In genomic region chr8:46202350-46202749, GRCm38 (mm10) we compare ENCODE assay signal across 12 mouse cellular contexts. TPM values are rescaled to one million over a fixed set of nuclear protein-coding genes. Genes with fewer than 3 reads are reported as not detected.
A peak's percentile ranks its signal among the peaks of the same experiment; 100 is the strongest.
DNase-seq lines count a peak whose midpoint lies in the region; ATAC-seq and TF ChIP-seq lines count a peak whose summit lies in the region.
"Had no signal": no experiment of that assay in that cellular context is flagged by ENCODE, and none has a peak within 500 bp of the region (broad histone marks: within the 10 kb centered on the region; RNA-seq: fewer than 3 reads in every experiment).

No protein-coding gene starts in this region.

- no peaks in the 10 kb centered on the region for H3K9me3 ChIP-seq in intestine, postnatal 0 days (ENCODE audit: control insufficient read depth)
- H3K9me3 ChIP-seq in intestine, embryonic 16.5 days (ENCODE audit: control insufficient read depth, low read length), result no peaks in the 10 kb centered on the region

- peaks cover 10% of the 10 kb centered on the region for H3K36me3 ChIP-seq in intestine, postnatal 0 days (ENCODE audit: control insufficient read depth, insufficient read depth)
- H3K36me3 ChIP-seq in intestine, embryonic 16.5 days (ENCODE audit: control insufficient read depth, insufficient read depth, low read length), result peaks cover 12% of the 10 kb centered on the region; the same call in 1 of the 2 replicates
- H3K36me3 ChIP-seq in thymus, adult 2 months (ENCODE audit: control insufficient read depth, insufficient read depth, low read length), result peaks cover 6% of the 10 kb centered on the region

- peak; percentile 8 for DNase-seq in thymus, adult 2 months
- DNase-seq in thymus, postnatal 10 days (ENCODE audit: low spot score in 2 of 2), result no peak
- peak; percentile 60 for DNase-seq in R1 (ENCODE audit: low read depth, low spot score)
- DNase-seq in retina, postnatal 1 day, result peak; percentile 25
- DNase-seq in right cerebral cortex, adult 18-20 months, result no peak
- no peak for DNase-seq in gastrocnemius, postnatal 14 days
- DNase-seq: cerebellum, postnatal 10 days; lung, postnatal 10 days had no signal

- H3K4me3 ChIP-seq in intestine, postnatal 0 days (ENCODE audit: low read depth, low read length), result no peak overlapping the region
- H3K4me3 ChIP-seq in intestine, embryonic 16.5 days (ENCODE audit: low read length), result no peak overlapping the region
- H3K4me3 ChIP-seq in thymus, adult 2 months (ENCODE audit: control insufficient read depth, insufficient read depth, low read length), result no peak overlapping the region
- H3K4me3 ChIP-seq: myocyte had no signal

- H3K4me2 ChIP-seq in intestine, postnatal 0 days (replicated peaks; ENCODE audit: low read depth), result no peak overlapping the region
- no peak overlapping the region for H3K4me2 ChIP-seq in intestine, embryonic 16.5 days (ENCODE audit: low read depth, low read length)
- H3K4me2 ChIP-seq: hindbrain, embryonic 14.5 days had no signal

- intact Hi-C loops in gastrocnemius, postnatal 14 days (cut with DNase I; ENCODE audit: low total_unique reads), result no loop called here

- TF ChIP-seq POLR2A in thymus, adult 2 months (IDR thresholded peaks at IDR 0.05; ENCODE audit: control insufficient read depth, extremely low read depth, insufficient read depth, low read length, poor library complexity), result no peak

- ATAC-seq in intestine, postnatal 0 days, result no peak
- ATAC-seq in intestine, embryonic 16.5 days, result no peak

- 87% methylated on average over 6 of the region's 6 CpGs for WGBS in intestine, postnatal 0 days
- 87% methylated on average over 6 of the region's 6 CpGs for WGBS in intestine, embryonic 16.5 days
- 96% methylated on average over 6 of the region's 6 CpGs for WGBS in thymus, adult 2 months

- no peak overlapping the region for H3K27ac ChIP-seq in intestine, postnatal 0 days (ENCODE audit: low read depth, low read length)
- H3K27ac ChIP-seq in intestine, embryonic 16.5 days (ENCODE audit: low read length), result no peak overlapping the region
- no peak overlapping the region for H3K27ac ChIP-seq in thymus, adult 2 months (ENCODE audit: control insufficient read depth, insufficient read depth, low read length)
- H3K27ac ChIP-seq: hindbrain, embryonic 14.5 days had no signal

- no peaks in the 10 kb centered on the region for H3K27me3 ChIP-seq in intestine, postnatal 0 days (replicated peaks; ENCODE audit: control insufficient read depth, insufficient read depth, low read length)
- H3K27me3 ChIP-seq in intestine, embryonic 16.5 days (replicated peaks; ENCODE audit: control insufficient read depth, insufficient read depth, low read length), result no peaks in the 10 kb centered on the region
- no peaks in the 10 kb centered on the region for H3K27me3 ChIP-seq in thymus, adult 2 months (ENCODE audit: control insufficient read depth, insufficient read depth, low read length)

- H3K4me1 ChIP-seq in intestine, postnatal 0 days (replicated peaks; ENCODE audit: control insufficient read depth, insufficient read depth, low read length), result no peaks in the 10 kb centered on the region
- H3K4me1 ChIP-seq in intestine, embryonic 16.5 days (ENCODE audit: control insufficient read depth, insufficient read depth, low read length), result no peaks in the 10 kb centered on the region
- no peaks in the 10 kb centered on the region for H3K4me1 ChIP-seq in thymus, adult 2 months (replicated peaks; ENCODE audit: control insufficient read depth, insufficient read depth, low read length)

- no peak overlapping the region for H3K9ac ChIP-seq in intestine, postnatal 0 days (ENCODE audit: low read depth, low read length)
- no peak overlapping the region for H3K9ac ChIP-seq in intestine, embryonic 16.5 days (ENCODE audit: low read depth, low read length)
- H3K9ac ChIP-seq: hindbrain, embryonic 14.5 days had no signal

- TF ChIP-seq CTCF in intestine, postnatal 0 days (IDR thresholded peaks at IDR 0.05; ENCODE audit: low read depth), result peak; percentile 46
- TF ChIP-seq CTCF in thymus, adult 2 months (IDR thresholded peaks at IDR 0.05; ENCODE audit: borderline replicate concordance, control insufficient read depth, extremely low read depth, insufficient read depth, low read length, poor library complexity), result no peak

RNA-seq across cellular contexts. Expression of gene Slc25a4, which starts 8.7 kb away (rescaled TPM):
- polyA plus RNA-seq in intestine, postnatal 0 days (2015; fragmentation: Nextera tagmentation; extraction: Ambion mirVana), result 230 TPM in 2 replicates
- 360 and 397 TPM in 2 replicates for polyA plus RNA-seq in intestine, embryonic 16.5 days (2015; fragmentation: Nextera tagmentation; extraction: Ambion mirVana)
- polyA plus RNA-seq in thymus, adult 2 months (2012; rRNA removed), result 238 and 569 TPM in 2 replicates
- total RNA-seq in gastrocnemius, postnatal 14 days (2021), result 1,000 to 10,000 TPM; 2,687 to 3,049 TPM

RNA-seq across cellular contexts. Expression of gene Snx25, which starts 50.4 kb away (rescaled TPM):
- 12.1 and 13.2 TPM in 2 replicates for polyA plus RNA-seq in intestine, postnatal 0 days (2015; fragmentation: Nextera tagmentation; extraction: Ambion mirVana)
- polyA plus RNA-seq in intestine, embryonic 16.5 days (2015; fragmentation: Nextera tagmentation; extraction: Ambion mirVana), result 5.9 and 7.6 TPM in 2 replicates
- polyA plus RNA-seq in thymus, adult 2 months (2012; rRNA removed), result 7.5 and 8.7 TPM in 2 replicates
- 1 to 10 TPM; 6.0 to 6.1 TPM for total RNA-seq in gastrocnemius, postnatal 14 days (2021)

RNA-seq across cellular contexts. Expression of gene Cfap97, which starts 50.8 kb away (rescaled TPM):
- 15.2 and 17.1 TPM in 2 replicates for polyA plus RNA-seq in intestine, postnatal 0 days (2015; fragmentation: Nextera tagmentation; extraction: Ambion mirVana)
- 15.0 and 17.1 TPM in 2 replicates for polyA plus RNA-seq in intestine, embryonic 16.5 days (2015; fragmentation: Nextera tagmentation; extraction: Ambion mirVana)
- polyA plus RNA-seq in thymus, adult 2 months (2012; rRNA removed), result 7.5 and 8.1 TPM in 2 replicates
- 10 to 100 TPM; 11.2 to 12.0 TPM for total RNA-seq in gastrocnemius, postnatal 14 days (2021)

Comparison
In these comparisons a context has a peak if more than half of its experiments do, and no peak if none do; other contexts are left out.
1. DNase-seq: peak in thymus, adult 2 months (single experiment), R1 (single experiment) and retina, postnatal 1 day (single experiment); none in thymus, postnatal 10 days (0 of 2), right cerebral cortex, adult 18-20 months (single experiment) and gastrocnemius, postnatal 14 days (single experiment).